Mouse (Mus musculus): ENCODE measurements around the gene Cactin.

DNA sequence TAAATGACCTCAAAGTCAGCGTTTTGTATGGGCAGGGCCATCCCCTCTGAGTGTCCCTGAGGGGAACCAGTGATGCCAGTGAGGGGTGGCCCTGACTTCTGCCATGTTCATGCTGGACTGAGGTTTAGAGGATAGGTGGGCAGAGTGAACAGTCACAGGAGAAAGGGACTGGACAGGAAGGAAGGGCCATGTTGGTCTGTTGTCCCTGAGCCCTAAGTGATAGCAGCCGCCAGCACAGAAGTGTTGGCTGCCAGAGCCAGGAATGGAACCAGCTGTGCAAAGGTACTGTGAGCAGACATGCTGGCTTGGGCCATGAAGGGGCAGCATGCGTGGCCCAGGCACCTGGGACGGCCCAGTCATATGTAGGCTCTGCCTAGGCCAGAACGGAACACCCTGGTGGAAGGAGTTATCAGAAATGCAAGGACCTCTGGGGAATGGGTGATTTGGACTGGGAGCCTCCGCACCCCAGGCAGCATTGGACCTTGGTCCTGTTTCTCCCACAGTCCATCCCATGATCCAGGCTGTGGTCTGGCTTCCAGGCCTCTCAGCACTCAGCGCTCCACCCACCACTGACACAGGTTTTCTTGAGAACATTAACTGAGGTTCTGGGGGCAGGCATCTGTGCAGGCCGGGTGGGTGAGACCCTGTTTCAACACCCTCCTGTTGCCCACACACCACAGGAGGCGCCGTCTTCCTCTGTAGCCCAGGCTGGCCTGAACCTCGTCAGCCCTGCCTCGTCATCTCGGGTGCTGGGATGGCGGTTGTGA lies 21.1 kb upstream of the Cactin start:
- TF ChIP-seq CTCF (conservative IDR thresholded peaks at IDR 0.05; ENCODE audit: insufficient read depth, insufficient read length, low read depth, low read length) (0 out of 2 replicates have a peak, but pooled peaks have one; percentile 0), POLR2A (IDR thresholded peaks at IDR 0.05; ENCODE audit: low read depth, low read length) (peak; percentile 65)

Data from kidney, adult 2 months (tissue).